Mouse (Mus musculus): ENCODE results near the gene Gm17657. TPM values are rescaled to one million over a fixed set of nuclear protein-coding genes. Genes with fewer than 3 reads are reported as not detected.
A peak's percentile ranks its signal among the peaks of the same experiment; 100 is the strongest.
"Not testable (repeated sequence)": the region's sequence is repeated elsewhere in the genome, so short reads cannot be mapped to it uniquely, and the experiment has no call there.

The Gm17657 gene
- polyA plus RNA-seq, 1 experiment from 2014 or later = not detected

- WGBS (ENCODE audit: insufficient replicate concordance) = 65% methylated on average over 2 of the region's 2 CpGs
- Histone ChIP-seq H3K4me2 (no peak overlapping the region), H3K9me3 (replicated peaks) (no peaks in the 10 kb centered on the region), H3K27me3 (no peaks in the 10 kb centered on the region), H3K36me3 (replicated peaks) (no peaks in the 10 kb centered on the region), H3K4me1 (replicated peaks) (no peaks in the 10 kb centered on the region), H3K4me3 (replicated peaks) (no peak overlapping the region), H3K9ac (no peak overlapping the region), H3K27ac (replicated peaks) (no peak overlapping the region)
- no peak for ATAC-seq (ENCODE audit: insufficient read depth)
These were observed 23.8 kb downstream of the Gm17657 start for GRCm38 (mm10) chr17:29525613-29526012.

GRCm38 (mm10) chr17:29519731-29520130 lies 29.7 kb downstream of the Gm17657 start:
- Histone ChIP-seq H3K4me1 (replicated peaks) (no peaks in the 10 kb centered on the region; the same call in 1 of the 2 replicates), H3K9me3 (replicated peaks) (no peaks in the 10 kb centered on the region), H3K4me3 (replicated peaks) (no peak overlapping the region), H3K27ac (replicated peaks) (no peak overlapping the region), H3K9ac (no peak overlapping the region), H3K36me3 (replicated peaks) (no peaks in the 10 kb centered on the region), H3K27me3 (no peaks in the 10 kb centered on the region), H3K4me2 (no peak overlapping the region)
- 65% methylated on average over 8 of the region's 8 CpGs for WGBS (ENCODE audit: insufficient replicate concordance)
- ATAC-seq (ENCODE audit: insufficient read depth) = no peak

GRCm38 (mm10) chr17:29518665-29519064 lies 30.8 kb downstream of the Gm17657 start:
- not testable (repeated sequence) for H3K9ac ChIP-seq; H3K4me3 ChIP-seq (replicated peaks); H3K4me1 ChIP-seq (replicated peaks); ATAC-seq (ENCODE audit: insufficient read depth); H3K27ac ChIP-seq (replicated peaks); H3K4me2 ChIP-seq; H3K9me3 ChIP-seq (replicated peaks); H3K36me3 ChIP-seq (replicated peaks); H3K27me3 ChIP-seq
- WGBS (ENCODE audit: insufficient replicate concordance) = 66% methylated on average over 5 of the region's 5 CpGs

- Histone ChIP-seq H3K36me3 (replicated peaks) (no peaks in the 10 kb centered on the region), H3K27ac (replicated peaks) (peak overlapping the region; percentile 74), H3K4me2 (no peak overlapping the region), H3K4me1 (replicated peaks) (peaks cover 51% of the 10 kb centered on the region), H3K9me3 (replicated peaks) (no peaks in the 10 kb centered on the region), H3K9ac (no peak overlapping the region), H3K27me3 (no peaks in the 10 kb centered on the region), H3K4me3 (replicated peaks) (no peak overlapping the region)
- no peak for ATAC-seq (ENCODE audit: insufficient read depth)
- WGBS (ENCODE audit: insufficient replicate concordance) = 2% methylated on average over 11 of the region's 11 CpGs
These were observed 35.0 kb downstream of the Gm17657 start for GRCm38 (mm10) chr17:29514435-29514834.

- Histone ChIP-seq H3K4me3 (replicated peaks) (no peak overlapping the region), H3K9me3 (replicated peaks) (no peaks in the 10 kb centered on the region), H3K27ac (replicated peaks) (peak overlapping the region; percentile 80), H3K4me2 (peak overlapping the region; percentile 14; the same call in 1 of the 2 replicates), H3K36me3 (replicated peaks) (no peaks in the 10 kb centered on the region), H3K4me1 (replicated peaks) (peaks cover 63% of the 10 kb centered on the region), H3K27me3 (no peaks in the 10 kb centered on the region), H3K9ac (peak overlapping the region; percentile 31; the same call in 1 of the 2 replicates)
- 35% methylated on average over 13 of the region's 13 CpGs for WGBS (ENCODE audit: insufficient replicate concordance)
- peak; percentile 80 for ATAC-seq (ENCODE audit: insufficient read depth)
These were observed 36.3 kb downstream of the Gm17657 start for GRCm38 (mm10) chr17:29513044-29513730.

- H3K4me1 ChIP-seq (replicated peaks) = peaks cover 81% of the 10 kb centered on the region
- H3K27me3 ChIP-seq = no peaks in the 10 kb centered on the region
- H3K27ac ChIP-seq (replicated peaks) = peak overlapping the region; percentile 84
- H3K4me2 ChIP-seq = no peak overlapping the region
- no peak overlapping the region for H3K4me3 ChIP-seq (replicated peaks)
- no peaks in the 10 kb centered on the region for H3K36me3 ChIP-seq (replicated peaks)
- no peak for ATAC-seq (ENCODE audit: insufficient read depth)
- no peaks in the 10 kb centered on the region for H3K9me3 ChIP-seq (replicated peaks)
- 0 out of 2 replicates have a peak overlapping the region, but pooled peaks have one; percentile 31 for H3K9ac ChIP-seq
- WGBS (ENCODE audit: insufficient replicate concordance) = 43% methylated on average over 8 of the region's 8 CpGs
These were observed 38.7 kb downstream of the Gm17657 start for GRCm38 (mm10) chr17:29510691-29511090.

- Histone ChIP-seq H3K4me1 (replicated peaks) (peaks cover 85% of the 10 kb centered on the region), H3K4me3 (replicated peaks) (no peak overlapping the region), H3K27me3 (no peaks in the 10 kb centered on the region), H3K36me3 (replicated peaks) (no peaks in the 10 kb centered on the region), H3K27ac (replicated peaks) (peak overlapping the region; percentile 84), H3K9me3 (replicated peaks) (no peaks in the 10 kb centered on the region), H3K4me2 (peak overlapping the region; percentile 33), H3K9ac (peak overlapping the region; percentile 50)
- ATAC-seq (ENCODE audit: insufficient read depth) = peak; percentile 71
- WGBS (ENCODE audit: insufficient replicate concordance) = 45% methylated on average over 12 of the region's 12 CpGs
These were observed 40.4 kb downstream of the Gm17657 start for GRCm38 (mm10) chr17:29508927-29509608.

GRCm38 (mm10) chr17:29503700-29504099 lies 45.7 kb downstream of the Gm17657 start:
- ATAC-seq (ENCODE audit: insufficient read depth) = no peak
- WGBS (ENCODE audit: insufficient replicate concordance) = 81% methylated on average over 5 of the region's 5 CpGs
- Histone ChIP-seq H3K9me3 (replicated peaks) (no peaks in the 10 kb centered on the region), H3K27me3 (no peaks in the 10 kb centered on the region), H3K27ac (replicated peaks) (peak overlapping the region; percentile 96; the same call in 1 of the 2 replicates), H3K4me2 (no peak overlapping the region), H3K9ac (no peak overlapping the region), H3K4me3 (replicated peaks) (no peak overlapping the region), H3K36me3 (replicated peaks) (no peaks in the 10 kb centered on the region), H3K4me1 (replicated peaks) (peaks cover 86% of the 10 kb centered on the region)

- Histone ChIP-seq H3K9ac (peak overlapping the region; percentile 52), H3K27ac (replicated peaks) (peak overlapping the region; percentile 96), H3K4me1 (replicated peaks) (peaks cover 86% of the 10 kb centered on the region), H3K27me3 (no peaks in the 10 kb centered on the region), H3K9me3 (replicated peaks) (no peaks in the 10 kb centered on the region), H3K36me3 (replicated peaks) (no peaks in the 10 kb centered on the region), H3K4me3 (replicated peaks) (peak overlapping the region; percentile 29), H3K4me2 (peak overlapping the region; percentile 58)
- WGBS (ENCODE audit: insufficient replicate concordance) = 8% methylated on average over 32 of the region's 32 CpGs
- ATAC-seq (ENCODE audit: insufficient read depth) = no peak
These were observed 46.5 kb downstream of the Gm17657 start for GRCm38 (mm10) chr17:29502669-29503665.

- Histone ChIP-seq H3K27me3 (no peaks in the 10 kb centered on the region), H3K9ac (peak overlapping the region; percentile 60), H3K4me1 (replicated peaks) (peaks cover 86% of the 10 kb centered on the region), H3K27ac (replicated peaks) (peak overlapping the region; percentile 96), H3K36me3 (replicated peaks) (no peaks in the 10 kb centered on the region), H3K9me3 (replicated peaks) (no peaks in the 10 kb centered on the region), H3K4me2 (peak overlapping the region; percentile 58), H3K4me3 (replicated peaks) (peak overlapping the region; percentile 14; the same call in 1 of the 2 replicates)
- ATAC-seq (ENCODE audit: insufficient read depth) = no peak
- WGBS (ENCODE audit: insufficient replicate concordance) = 32% methylated on average over 7 of the region's 7 CpGs
These were observed 47.3 kb downstream of the Gm17657 start for GRCm38 (mm10) chr17:29502005-29502668.
